Mouse (Mus musculus) c-Kit-positive CD71-negative TER-119-negative erythroid progenitor cells, embryonic 14.5 days (primary cell): ENCODE results near the gene Setdb2.
A peak's percentile ranks its signal among the peaks of the same experiment; 100 is the strongest.
"Not testable (repeated sequence)": the region's sequence is repeated elsewhere in the genome, so short reads cannot be mapped to it uniquely, and the experiment has no call there.

ENCODE experiments used
- DNase-seq: peaks from one replicate; pipeline ENCODE4 v3.0.0-alpha.2; 2013; ENCODE audit warnings: low read depth

The Setdb2 gene

GRCm38 (mm10) chr14:59440558-59441471 lies at the start of gene Setdb2, which contains the start of gene Cab39l:
Setdb2 (minus strand) TSS chr14:59440884.
Cab39l (plus strand) TSS chr14:59440972.
- DNase-seq: peak; percentile 89

GRCm38 (mm10) chr14:59485247-59485810 lies 44.6 kb upstream of the Setdb2 start:
- DNase-seq: no peak

GRCm38 (mm10) chr14:59478699-59479098 lies 38.0 kb upstream of the Setdb2 start:
- DNase-seq: no peak

GRCm38 (mm10) chr14:59470781-59471180 lies 30.1 kb upstream of the Setdb2 start:
- DNase-seq: no peak

- no peak for DNase-seq
Measured at GRCm38 (mm10) chr14:59467798-59468197, 27.1 kb upstream of the Setdb2 start.

GRCm38 (mm10) chr14:59466503-59466902 lies 25.8 kb upstream of the Setdb2 start:
- DNase-seq: no peak

GRCm38 (mm10) chr14:59447981-59448380 lies 7.3 kb upstream of the Setdb2 start:
- DNase-seq: no peak

- no peak for DNase-seq
Measured at GRCm38 (mm10) chr14:59445421-59445820, 4.7 kb upstream of the Setdb2 start.

- DNase-seq: no peak
Measured at GRCm38 (mm10) chr14:59441472-59441805, 755 bp upstream of the Setdb2 start.

GRCm38 (mm10) chr14:59440039-59440438 lies 645 bp downstream of the Setdb2 start:
- DNase-seq: no peak

- DNase-seq: no peak
Measured at GRCm38 (mm10) chr14:59438505-59438904, 2.2 kb downstream of the Setdb2 start.

GRCm38 (mm10) chr14:59437398-59437797 lies 3.3 kb downstream of the Setdb2 start:
- no peak for DNase-seq

GRCm38 (mm10) chr14:59435206-59435605 lies 5.5 kb downstream of the Setdb2 start:
- no peak for DNase-seq

- no peak for DNase-seq
Measured at GRCm38 (mm10) chr14:59433902-59434301, 6.8 kb downstream of the Setdb2 start.

GRCm38 (mm10) chr14:59430556-59430955 lies 10.1 kb downstream of the Setdb2 start:
- no peak for DNase-seq

GRCm38 (mm10) chr14:59422912-59423663 lies 17.6 kb downstream of the Setdb2 start:
- DNase-seq: no peak

GRCm38 (mm10) chr14:59418171-59418570 lies 22.5 kb downstream of the Setdb2 start:
- no peak for DNase-seq

- not testable (repeated sequence) for DNase-seq
Measured at GRCm38 (mm10) chr14:59414979-59415378, 25.7 kb downstream of the Setdb2 start.

- DNase-seq: peak; percentile 7
Measured at GRCm38 (mm10) chr14:59396999-59397398, 43.7 kb downstream of the Setdb2 start.

GRCm38 (mm10) chr14:59395281-59395680 lies 45.4 kb downstream of the Setdb2 start, which contains the start of gene Phf11c:
Phf11c (minus strand) TSS chr14:59395381.
- DNase-seq: no peak

GRCm38 (mm10) chr14:59390181-59390580 lies 50.5 kb downstream of the Setdb2 start:
- DNase-seq: not testable (repeated sequence)

GRCm38 (mm10) chr14:59389532-59389931 lies 51.2 kb downstream of the Setdb2 start:
- no peak for DNase-seq
